Mouse (Mus musculus) small intestine, adult 2 months (tissue): ENCODE measurements at regions not wholly inside any gene's neighbourhood (a gene's known extent, or its start where the extent isn't known, plus 50 kb on each side); places are given as distances from the start of the nearest gene placed in this dataset.

Experiments
- H3K27ac ChIP-seq: fragments of 200-500 bp; 2 replicates; pipeline ENCODE4 v1.5.1; 2012; ENCODE audit warnings: low read depth, low read length, control low read depth, inconsistent platforms; ENCODE audit not compliant: insufficient read depth
- H3K27me3 ChIP-seq: fragments of 200-500 bp; 2 replicates; pipeline ENCODE4 v1.6.1; 2012; ENCODE audit warnings: mild to moderate bottlenecking, moderate library complexity, low read length, inconsistent platforms; ENCODE audit not compliant: control insufficient read depth, insufficient read depth
- H3K36me3 ChIP-seq: fragments of 200-500 bp; 2 replicates; pipeline ENCODE4 v1.6.1; 2012; ENCODE audit warnings: mild to moderate bottlenecking, low read length, control low read depth, inconsistent platforms; ENCODE audit not compliant: control insufficient read depth, insufficient read depth
- H3K4me1 ChIP-seq: fragments of 200-500 bp; 2 replicates; pipeline ENCODE4 v1.6.1; 2012; ENCODE audit warnings: low read length, inconsistent platforms, mixed read lengths; ENCODE audit not compliant: control insufficient read depth, insufficient read depth, insufficient read length
- H3K4me3 ChIP-seq: fragments of 200-500 bp; 2 replicates; pipeline ENCODE4 v1.5.1; 2012; ENCODE audit warnings: low read depth, mild to moderate bottlenecking, control low read depth, inconsistent platforms, low read length, moderate library complexity
- CTCF ChIP-seq: fragments of 200-500 bp; IDR thresholded peaks from 2 replicates; pipeline ENCODE4 v1.5.1; 2012; ENCODE audit warnings: low read depth, mild to moderate bottlenecking, control low read depth, inconsistent platforms, low read length, moderate library complexity, mixed read lengths; ENCODE audit not compliant: insufficient replicate concordance, insufficient read length; ENCODE audit errors: extremely low read depth
- POLR2A ChIP-seq: fragments of 200-500 bp; IDR thresholded peaks from 2 replicates; pipeline ENCODE4 v1.6.1; 2012; ENCODE audit warnings: low read depth, mild to moderate bottlenecking, control low read depth, inconsistent platforms, low read length, moderate library complexity
- WGBS: fragments of 180-500 bp; shearing (Covaris S2); methylation state at CpG from one replicate; pipeline ENCODE4 v1.1.7; 2018; 5-methylcytosine and 5-hydroxymethylcytosine counted together

DNA sequence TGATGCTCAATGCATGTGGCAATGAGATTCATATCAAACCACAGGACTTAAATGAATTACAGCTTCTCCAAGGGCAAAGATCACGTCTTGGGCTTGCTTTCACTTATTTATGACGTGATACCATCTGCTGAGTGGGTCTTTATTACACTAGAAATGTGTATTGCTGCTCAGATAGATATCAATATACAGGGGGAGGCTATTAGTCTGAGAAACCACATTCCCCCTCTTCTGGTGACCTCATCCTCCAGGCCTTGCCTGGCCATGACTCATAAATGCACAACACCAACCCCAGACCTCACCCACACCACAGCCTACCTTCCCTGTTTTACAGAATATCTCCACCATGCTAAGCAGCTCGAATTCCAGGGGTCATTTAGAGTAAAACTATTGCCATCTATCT is 580.6 kb upstream of the Clint1 start:
- WGBS, result 26% methylated on average over 3 of the region's 3 CpGs
- H3K4me1 ChIP-seq, result no peaks in the 10 kb centered on the region
- H3K4me3 ChIP-seq, result no peak overlapping the region
- H3K36me3 ChIP-seq, result no peaks in the 10 kb centered on the region
- no peaks in the 10 kb centered on the region for H3K27me3 ChIP-seq
- TF ChIP-seq POLR2A, result no peak
- no peak for TF ChIP-seq CTCF
- H3K27ac ChIP-seq, result no peak overlapping the region

DNA sequence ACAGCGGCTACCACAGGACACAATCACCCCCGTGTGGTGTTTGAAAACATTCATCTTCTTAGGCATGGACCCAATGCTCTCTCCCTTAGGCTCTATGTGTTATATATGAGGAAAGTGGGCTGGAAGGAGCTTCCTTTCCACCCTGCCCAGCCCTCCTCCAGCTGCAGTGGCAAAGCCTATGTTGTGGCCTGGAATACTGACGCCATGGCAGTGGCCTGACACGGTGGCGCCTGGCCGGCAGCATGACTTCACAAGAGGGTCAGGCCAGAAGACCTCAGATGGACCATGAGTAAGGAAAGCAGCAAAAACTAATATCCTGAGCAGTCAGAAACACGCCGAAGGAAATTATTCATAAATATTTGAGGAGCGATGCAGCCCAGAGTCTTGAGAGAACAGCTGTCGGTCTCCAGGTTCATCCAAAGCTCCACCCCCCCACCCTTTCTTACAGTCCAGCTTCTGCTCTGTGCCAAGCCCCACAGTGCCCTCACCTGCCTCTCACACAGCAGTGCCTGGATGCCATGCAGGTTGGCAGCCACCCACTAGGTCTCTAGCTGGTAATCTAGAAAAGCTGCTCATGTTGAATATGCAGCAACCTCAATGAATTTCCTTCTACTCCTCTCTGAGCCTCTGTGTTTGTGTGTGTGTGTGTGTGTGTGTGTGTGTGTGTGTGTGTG is 577.3 kb upstream of the Clint1 start:
- Histone ChIP-seq H3K27me3 (no peaks in the 10 kb centered on the region), H3K36me3 (no peaks in the 10 kb centered on the region), H3K4me3 (no peak overlapping the region), H3K27ac (no peak overlapping the region), H3K4me1 (no peaks in the 10 kb centered on the region)
- TF ChIP-seq CTCF, result no peak
- TF ChIP-seq POLR2A, result no peak
- 82% methylated on average over 10 of the region's 10 CpGs for WGBS

DNA sequence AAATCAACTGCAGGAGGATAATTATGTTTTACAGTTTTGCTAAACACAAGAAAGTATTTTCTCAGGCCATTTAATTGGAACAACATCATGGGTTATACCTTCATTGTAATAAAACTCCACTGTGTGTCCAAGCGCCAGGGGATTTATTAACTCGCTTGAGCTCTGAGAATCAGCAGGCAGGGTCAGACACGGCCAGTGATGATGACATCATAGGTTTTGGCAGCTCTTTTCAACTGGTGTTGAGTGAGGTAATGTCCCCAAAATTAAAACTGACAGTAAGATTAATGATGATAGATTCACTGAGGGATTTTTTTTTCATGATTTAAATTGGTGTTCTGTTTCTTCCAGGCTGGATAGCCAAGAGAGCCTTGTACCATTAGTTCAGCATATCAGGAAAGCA is 576.7 kb upstream of the Clint1 start:
- H3K4me3 ChIP-seq, result no peak overlapping the region
- TF ChIP-seq CTCF, result no peak
- H3K4me1 ChIP-seq, result no peaks in the 10 kb centered on the region
- no peaks in the 10 kb centered on the region for H3K27me3 ChIP-seq
- no peak overlapping the region for H3K27ac ChIP-seq
- 51% methylated on average over 3 of the region's 3 CpGs for WGBS
- H3K36me3 ChIP-seq, result no peaks in the 10 kb centered on the region

DNA sequence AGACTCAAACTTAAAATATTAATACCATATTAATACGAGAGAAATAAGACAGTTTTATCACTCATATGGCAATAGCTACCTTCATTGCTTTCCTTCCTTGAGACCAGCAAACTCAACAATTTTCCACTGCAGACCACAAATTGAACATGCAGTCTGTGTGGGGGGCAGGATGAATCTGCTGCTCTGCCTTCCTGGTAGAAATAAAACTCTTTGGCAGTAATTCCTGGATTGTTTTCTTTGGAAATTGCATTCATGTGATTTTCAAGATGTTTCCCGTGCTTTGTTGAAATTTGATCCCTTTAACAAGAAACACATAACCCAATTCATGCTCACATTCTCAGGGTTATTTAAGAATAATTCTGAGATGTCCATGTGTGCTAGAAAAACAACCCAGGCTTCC is 555.1 kb upstream of the Clint1 start:
- Histone ChIP-seq H3K27ac (no peak overlapping the region), H3K4me3 (no peak overlapping the region), H3K27me3 (no peaks in the 10 kb centered on the region), H3K4me1 (no peaks in the 10 kb centered on the region), H3K36me3 (no peaks in the 10 kb centered on the region)
- TF ChIP-seq POLR2A, result no peak
- TF ChIP-seq CTCF, result no peak
- 75% methylated on average over 2 of the region's 2 CpGs for WGBS

DNA sequence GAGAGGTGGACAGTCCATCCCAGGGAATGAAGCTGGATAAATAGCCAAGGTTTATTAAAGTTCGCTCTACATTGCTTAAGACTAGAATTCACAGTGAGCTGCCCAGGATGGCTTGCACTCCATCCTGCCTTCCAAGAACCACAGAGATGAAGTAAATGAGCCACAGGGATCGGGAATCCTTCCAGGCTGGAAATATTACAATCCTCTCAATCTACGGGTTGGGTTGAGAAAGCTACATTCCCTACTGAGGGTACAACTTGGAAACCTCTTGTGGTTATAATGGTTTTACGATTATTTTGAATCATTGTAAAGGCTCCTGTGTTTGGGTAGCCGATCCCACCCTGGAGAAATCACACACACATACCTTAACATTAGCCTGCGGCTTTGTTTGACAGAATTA is 539.9 kb upstream of the Clint1 start:
- no peak overlapping the region for H3K4me3 ChIP-seq
- no peaks in the 10 kb centered on the region for H3K36me3 ChIP-seq
- 74% methylated on average over 6 of the region's 6 CpGs for WGBS
- no peaks in the 10 kb centered on the region for H3K4me1 ChIP-seq
- H3K27ac ChIP-seq, result no peak overlapping the region
- no peak for TF ChIP-seq CTCF
- TF ChIP-seq POLR2A, result no peak
- H3K27me3 ChIP-seq, result no peaks in the 10 kb centered on the region

DNA sequence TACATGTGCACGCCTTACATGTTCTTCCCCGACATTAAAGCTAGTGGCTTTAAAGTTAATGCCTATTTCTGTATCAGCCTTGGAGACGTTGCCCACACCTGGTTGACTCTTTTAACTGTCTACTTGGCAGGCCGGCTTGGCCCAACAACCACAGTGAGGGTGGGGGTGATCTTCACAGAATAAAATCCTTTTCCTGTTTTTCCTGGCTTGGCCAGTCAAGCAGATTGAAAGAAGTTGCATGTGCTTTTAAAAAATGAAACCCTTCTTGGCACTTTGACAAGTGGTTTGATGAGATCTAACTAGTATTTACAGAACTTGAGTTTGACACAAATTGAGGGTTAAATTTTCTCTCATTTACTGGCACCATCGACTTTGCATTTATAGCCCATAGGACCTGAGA is 528.1 kb upstream of the Clint1 start:
- no peak overlapping the region for H3K27ac ChIP-seq
- no peaks in the 10 kb centered on the region for H3K36me3 ChIP-seq
- H3K4me3 ChIP-seq, result no peak overlapping the region
- TF ChIP-seq POLR2A, result no peak
- no peak for TF ChIP-seq CTCF
- H3K4me1 ChIP-seq, result no peaks in the 10 kb centered on the region
- H3K27me3 ChIP-seq, result no peaks in the 10 kb centered on the region
- WGBS, result 71% methylated on average over 5 of the region's 5 CpGs

DNA sequence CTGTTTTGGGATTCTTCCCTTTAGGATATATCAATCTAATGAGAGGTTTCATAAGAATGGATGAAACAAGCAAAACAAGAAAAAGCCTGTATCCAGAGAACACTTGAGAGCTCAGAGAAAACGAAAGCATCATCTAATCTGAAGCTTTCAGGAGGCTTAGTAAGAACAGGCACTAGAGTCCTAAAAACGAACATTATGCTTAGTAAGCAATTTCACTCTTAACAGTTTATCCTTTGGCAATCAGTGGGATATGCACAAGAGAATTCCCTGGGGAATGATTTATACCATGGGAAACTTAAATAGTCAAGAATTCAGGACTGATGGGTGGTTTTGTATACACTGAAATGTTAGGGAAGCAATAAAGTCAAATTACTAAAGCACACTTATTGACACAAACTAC is 521.5 kb upstream of the Clint1 start:
- no peak for TF ChIP-seq CTCF
- no peaks in the 10 kb centered on the region for H3K36me3 ChIP-seq
- WGBS, result 66% methylated on average over 2 of the region's 2 CpGs

More for the DNA sequence above, 521.5 kb upstream of the Clint1 start:
- Histone ChIP-seq H3K27ac (no peak overlapping the region), H3K4me3 (no peak overlapping the region), H3K4me1 (no peaks in the 10 kb centered on the region), H3K27me3 (no peaks in the 10 kb centered on the region)
